Mouse (Mus musculus) B cell, adult (primary cell): ENCODE data around the gene Ugt2b38. TPM values are rescaled to one million over a fixed set of nuclear protein-coding genes. Genes with fewer than 3 reads are reported as not detected.

ENCODE experiments used
- total RNA-seq: library from RNA; stranded (reverse); gene quantifications from 4 replicates; pipeline ENCODE4 v1.2.4, GENCODE M21; 2023; ENCODE audit not compliant: inconsistent age

Ugt2b38 gene
- total RNA-seq: not detected in 4 replicates

DNA sequence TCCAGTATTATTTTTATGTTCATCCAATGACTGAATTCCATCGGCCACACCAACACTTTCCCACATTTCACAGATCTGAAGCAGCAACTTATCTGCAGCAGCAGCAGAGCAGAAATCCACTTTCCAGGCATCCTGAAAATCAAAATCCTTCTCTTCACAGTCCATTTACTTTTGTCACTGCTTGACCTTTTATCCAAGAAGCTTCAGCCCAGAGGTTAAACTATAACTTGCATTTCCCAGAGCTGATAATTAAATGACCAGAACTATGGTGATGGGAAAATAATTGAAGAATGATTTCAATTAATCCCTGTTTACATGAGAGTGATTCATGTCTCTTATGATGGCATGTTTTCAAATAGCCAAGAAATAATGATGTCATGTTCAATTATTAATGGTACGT, at the start of gene Ugt2b38:
TSS of gene Ugt2b38 (minus strand) at position 163 of the 400 bp plus-strand sequence.

Other genes with a start within 250 kb of the Ugt2b38 start
- not detected in 4 replicates for gene Ugt2b37, start 169.4 kb downstream of the Ugt2b38 start, total RNA-seq
- gene Ugt2a3, start 87.0 kb downstream of the Ugt2b38 start, total RNA-seq: not detected in 4 replicates
- not detected in 4 replicates for gene Ugt2a2, start 58.1 kb upstream of the Ugt2b38 start, total RNA-seq
- not detected in 4 replicates for gene Gm43638, start 62.6 kb upstream of the Ugt2b38 start, total RNA-seq
- not detected in 4 replicates for gene Ugt2a1, start 66.7 kb upstream of the Ugt2b38 start, total RNA-seq
- gene Sult1b1, start 114.0 kb upstream of the Ugt2b38 start, total RNA-seq: not detected in 4 replicates
- not detected in 4 replicates for gene Sult1d1, start 144.8 kb upstream of the Ugt2b38 start, total RNA-seq
- gene Sult1e1, start 167.4 kb upstream of the Ugt2b38 start, total RNA-seq: not detected in 4 replicates
- gene Csn1s1, start 242.0 kb upstream of the Ugt2b38 start, total RNA-seq: not detected in 4 replicates